8 mouse cellular contexts compared by ENCODE assay signal in the genomic region with DNA sequence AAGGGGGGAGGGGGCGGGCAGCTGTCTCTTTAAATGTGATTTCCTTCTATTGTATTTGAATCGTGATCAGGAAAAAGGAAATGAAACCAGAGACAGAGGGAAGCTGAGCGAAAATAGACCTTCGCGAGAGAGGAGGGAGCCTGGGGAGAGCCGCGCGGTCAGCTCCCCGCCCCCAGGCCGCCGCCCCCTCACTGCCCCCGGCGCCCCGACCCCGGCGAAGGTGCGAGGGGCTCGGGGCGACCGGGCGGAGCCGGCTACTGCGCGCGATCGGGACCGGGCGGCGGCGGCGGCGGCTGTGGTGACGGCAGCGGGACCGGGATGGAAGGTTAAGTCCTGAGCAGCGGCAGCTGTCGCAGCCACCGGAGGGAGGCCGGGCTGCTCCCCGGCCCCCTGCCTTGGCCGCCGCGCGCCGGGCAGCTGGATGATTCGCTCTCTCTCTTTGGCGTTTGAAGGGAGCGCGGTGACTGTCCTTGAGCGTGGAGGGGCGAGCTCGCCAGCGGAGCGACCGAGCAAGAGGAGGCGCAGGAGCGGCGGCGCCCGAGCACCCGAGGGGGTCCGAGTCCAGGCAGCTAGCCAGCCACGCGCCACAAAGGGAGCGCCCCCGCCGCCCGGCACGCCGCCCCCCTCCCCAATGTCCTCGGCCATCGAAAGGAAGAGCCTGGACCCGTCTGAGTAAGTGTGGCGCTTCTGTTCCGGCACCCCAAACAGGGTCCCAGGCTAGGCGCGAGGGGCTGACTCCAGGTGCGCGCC. TPM values are rescaled to one million over a fixed set of nuclear protein-coding genes. Genes with fewer than 3 reads are reported as not detected.
DNase-seq lines count a peak whose midpoint lies in the region; ATAC-seq and TF ChIP-seq lines count a peak whose summit lies in the region.

No protein-coding gene starts in this region.

- H3K4me1 ChIP-seq in embryonic facial prominence, embryonic 11.5 days (ENCODE audit: control insufficient read depth, insufficient read depth, low read length): no peaks in the 10 kb centered on the region; the same call in 1 of the 2 replicates
- peaks cover 15% of the 10 kb centered on the region; the same call in 1 of the 2 replicates for H3K4me1 ChIP-seq in heart, embryonic 10.5 days
- peaks cover 72% of the 10 kb centered on the region for H3K4me1 ChIP-seq in liver, embryonic 15.5 days (replicated peaks)
- H3K4me1 ChIP-seq in neural tube, embryonic 11.5 days (ENCODE audit: control insufficient read depth, insufficient read depth, low read length): 0 out of 2 replicates have a peak, but pooled peaks cover 3% of the 10 kb centered on the region
- H3K4me1 ChIP-seq in stomach, postnatal 0 days (replicated peaks; ENCODE audit: control insufficient read depth, insufficient read depth): no peaks in the 10 kb centered on the region

- H3K36me3 ChIP-seq in embryonic facial prominence, embryonic 11.5 days (replicated peaks; ENCODE audit: control insufficient read depth, insufficient read depth, low read depth, low read length): no peaks in the 10 kb centered on the region
- peaks cover 5% of the 10 kb centered on the region for H3K36me3 ChIP-seq in heart, embryonic 10.5 days
- H3K36me3 ChIP-seq in liver, embryonic 15.5 days (replicated peaks): peaks cover 73% of the 10 kb centered on the region
- H3K36me3 ChIP-seq in neural tube, embryonic 11.5 days (ENCODE audit: control insufficient read depth, insufficient read depth, low read length): no peaks in the 10 kb centered on the region
- no peaks in the 10 kb centered on the region for H3K36me3 ChIP-seq in stomach, postnatal 0 days (ENCODE audit: control insufficient read depth, insufficient read depth, low read length)

- no peaks in the 10 kb centered on the region for H3K9me3 ChIP-seq in embryonic facial prominence, embryonic 11.5 days (replicated peaks; ENCODE audit: control insufficient read depth, low read length)
- no peaks in the 10 kb centered on the region for H3K9me3 ChIP-seq in heart, embryonic 10.5 days
- no peaks in the 10 kb centered on the region for H3K9me3 ChIP-seq in liver, embryonic 15.5 days (replicated peaks)
- H3K9me3 ChIP-seq in neural tube, embryonic 11.5 days (ENCODE audit: control insufficient read depth, low read length): no peaks in the 10 kb centered on the region
- no peaks in the 10 kb centered on the region for H3K9me3 ChIP-seq in stomach, postnatal 0 days (ENCODE audit: control insufficient read depth, low read length)

- H3K27ac ChIP-seq in embryonic facial prominence, embryonic 11.5 days (replicated peaks; ENCODE audit: low read depth, low read length): peak overlapping the region; percentile 54; the same call in 1 of the 2 replicates
- peak overlapping the region; percentile 92 for H3K27ac ChIP-seq in heart, embryonic 10.5 days
- H3K27ac ChIP-seq in liver, embryonic 15.5 days (replicated peaks): peak overlapping the region; percentile 93
- H3K27ac ChIP-seq in neural tube, embryonic 11.5 days (ENCODE audit: low read depth, low read length): peak overlapping the region; percentile 72
- H3K27ac ChIP-seq in stomach, postnatal 0 days (replicated peaks): peak overlapping the region; percentile 63

- TF ChIP-seq CTCF in stomach, postnatal 0 days (IDR thresholded peaks at IDR 0.05; ENCODE audit: low read depth): no peak

- peak overlapping the region; percentile 99 for H3K4me2 ChIP-seq in embryonic facial prominence, embryonic 11.5 days (ENCODE audit: low read depth, low read length)
- H3K4me2 ChIP-seq in liver, embryonic 15.5 days: peak overlapping the region; percentile 80
- peak overlapping the region; percentile 96 for H3K4me2 ChIP-seq in neural tube, embryonic 11.5 days (ENCODE audit: low read depth)
- H3K4me2 ChIP-seq in stomach, postnatal 0 days (replicated peaks; ENCODE audit: low read depth): peak overlapping the region; percentile 65

- peak; percentile 47; the same call in 1 of the 2 replicates for ATAC-seq in embryonic facial prominence, embryonic 11.5 days (replicated peaks; ENCODE audit: insufficient number of reproducible peaks, low FRiP score, low TSS enrichment, low read depth)
- peak; percentile 56 for ATAC-seq in liver, embryonic 15.5 days (ENCODE audit: insufficient read depth)
- peak; percentile 60 for ATAC-seq in neural tube, embryonic 11.5 days (ENCODE audit: insufficient read depth, low FRiP score, low TSS enrichment)
- peak; percentile 53 for ATAC-seq in stomach, postnatal 0 days (ENCODE audit: low FRiP score, low TSS enrichment)

- H3K27me3 ChIP-seq in embryonic facial prominence, embryonic 11.5 days (ENCODE audit: control insufficient read depth, insufficient read depth, low read length): peaks cover 16% of the 10 kb centered on the region
- H3K27me3 ChIP-seq in heart, embryonic 10.5 days (ENCODE audit: insufficient read depth, poor library complexity, severe bottlenecking): peaks cover 47% of the 10 kb centered on the region
- H3K27me3 ChIP-seq in liver, embryonic 15.5 days: no peaks in the 10 kb centered on the region
- H3K27me3 ChIP-seq in neural tube, embryonic 11.5 days (ENCODE audit: control insufficient read depth, insufficient read depth, low read length): peaks cover 23% of the 10 kb centered on the region
- H3K27me3 ChIP-seq in stomach, postnatal 0 days (ENCODE audit: control insufficient read depth, insufficient read depth, low read length): no peaks in the 10 kb centered on the region

- H3K4me3 ChIP-seq in embryonic facial prominence, embryonic 11.5 days (ENCODE audit: low read depth, low read length): peak overlapping the region; percentile 71
- peak overlapping the region; percentile 78 for H3K4me3 ChIP-seq in heart, embryonic 10.5 days
- peak overlapping the region; percentile 84 for H3K4me3 ChIP-seq in liver, embryonic 15.5 days (replicated peaks)
- H3K4me3 ChIP-seq in neural tube, embryonic 11.5 days (ENCODE audit: low read depth, low read length): peak overlapping the region; percentile 66
- H3K4me3 ChIP-seq in stomach, postnatal 0 days (ENCODE audit: low read depth, low read length): peak overlapping the region; percentile 76

- no peak for TF ChIP-seq EP300 in stomach, postnatal 0 days (optimal IDR thresholded peaks at IDR 0.05)

- DNase-seq in A20 (ENCODE audit: low read depth, low spot score): peak; percentile 79
- DNase-seq in adrenal gland, postnatal 10 days: peak; percentile 77
- DNase-seq in embryonic facial prominence, embryonic 11.5 days (ENCODE audit: low spot score): peak; percentile 48
- peak; percentile 82 for DNase-seq in heart, embryonic 10.5 days (ENCODE audit: low spot score)
- DNase-seq in kidney, adult 9 months: peak; percentile 51
- DNase-seq in neural tube, embryonic 11.5 days (ENCODE audit: low spot score): peak; percentile 63
- peak; percentile 52 for DNase-seq in stomach, postnatal 0 days (ENCODE audit: low spot score)

- peak overlapping the region; percentile 67 for H3K9ac ChIP-seq in embryonic facial prominence, embryonic 11.5 days (replicated peaks; ENCODE audit: low read length)
- H3K9ac ChIP-seq in liver, embryonic 15.5 days: peak overlapping the region; percentile 99
- H3K9ac ChIP-seq in neural tube, embryonic 11.5 days (ENCODE audit: low read length): peak overlapping the region; percentile 80
- peak overlapping the region; percentile 61 for H3K9ac ChIP-seq in stomach, postnatal 0 days (ENCODE audit: low read length)

- WGBS in embryonic facial prominence, embryonic 11.5 days: under 1% methylated on average over 70 of the region's 79 CpGs
- WGBS in heart, embryonic 10.5 days: under 1% methylated on average over 74 of the region's 79 CpGs
- WGBS in liver, embryonic 15.5 days (ENCODE audit: insufficient replicate concordance): under 1% methylated on average over 70 of the region's 79 CpGs
- WGBS in neural tube, embryonic 11.5 days: 0% methylated on average over 59 of the region's 79 CpGs
- under 1% methylated on average over 52 of the region's 79 CpGs for WGBS in stomach, postnatal 0 days

RNA-seq across cellular contexts. Expression of gene Lmo2, which starts 12.4 kb away (rescaled TPM):
- total RNA-seq in adrenal gland, postnatal 10 days (2021): 10 to 100 TPM; 26.9 to 37.3 TPM
- polyA plus RNA-seq in embryonic facial prominence, embryonic 11.5 days (2014; fragmentation: Nextera tagmentation; extraction: Ambion mirVana): 16.2 and 18.8 TPM in 2 replicates
- 21.7 and 35.2 TPM in 2 replicates for polyA plus RNA-seq in heart, embryonic 10.5 days (2016; fragmentation: Nextera tagmentation; extraction: Ambion mirVana)
- polyA plus RNA-seq in liver, embryonic 15.5 days (2015; fragmentation: Nextera tagmentation; extraction: Ambion mirVana): 148 and 156 TPM in 2 replicates
- 27.7 and 30.7 TPM in 2 replicates for polyA plus RNA-seq in neural tube, embryonic 11.5 days (2014; fragmentation: Nextera tagmentation; extraction: Ambion mirVana)
- polyA plus RNA-seq in stomach, postnatal 0 days (2015; fragmentation: Nextera tagmentation; extraction: Ambion mirVana): 10.6 and 11.1 TPM in 2 replicates

RNA-seq across cellular contexts. Expression of gene Fbxo3, which starts 57.3 kb away (rescaled TPM):
- total RNA-seq in adrenal gland, postnatal 10 days (2021): 10 to 100 TPM; 74.6 to 85.7 TPM
- polyA plus RNA-seq in embryonic facial prominence, embryonic 11.5 days (2014; fragmentation: Nextera tagmentation; extraction: Ambion mirVana): 62.3 and 63.3 TPM in 2 replicates
- polyA plus RNA-seq in heart, embryonic 10.5 days (2016; fragmentation: Nextera tagmentation; extraction: Ambion mirVana): 46.2 and 46.3 TPM in 2 replicates
- 46.4 and 50.0 TPM in 2 replicates for polyA plus RNA-seq in liver, embryonic 15.5 days (2015; fragmentation: Nextera tagmentation; extraction: Ambion mirVana)
- polyA plus RNA-seq in neural tube, embryonic 11.5 days (2014; fragmentation: Nextera tagmentation; extraction: Ambion mirVana): 56.0 and 57.7 TPM in 2 replicates
- polyA plus RNA-seq in stomach, postnatal 0 days (2015; fragmentation: Nextera tagmentation; extraction: Ambion mirVana): 38.4 and 39.4 TPM in 2 replicates

RNA-seq across cellular contexts. Expression of gene 4931422A03Rik, which starts 57.9 kb away (rescaled TPM):
- total RNA-seq in adrenal gland, postnatal 10 days (2021): not detected
- 1.1 and 1.4 TPM in 2 replicates for polyA plus RNA-seq in embryonic facial prominence, embryonic 11.5 days (2014; fragmentation: Nextera tagmentation; extraction: Ambion mirVana)
- 1.5 and 1.9 TPM in 2 replicates for polyA plus RNA-seq in heart, embryonic 10.5 days (2016; fragmentation: Nextera tagmentation; extraction: Ambion mirVana)
- 1.4 and 1.7 TPM in 2 replicates for polyA plus RNA-seq in liver, embryonic 15.5 days (2015; fragmentation: Nextera tagmentation; extraction: Ambion mirVana)
- 1.0 and 1.1 TPM in 2 replicates for polyA plus RNA-seq in neural tube, embryonic 11.5 days (2014; fragmentation: Nextera tagmentation; extraction: Ambion mirVana)
- 0.80 and 1.0 TPM in 2 replicates for polyA plus RNA-seq in stomach, postnatal 0 days (2015; fragmentation: Nextera tagmentation; extraction: Ambion mirVana)

Comparison
In these comparisons a context has a peak if more than half of its experiments do, and no peak if none do; other contexts are left out.
1. Peak in every context shown above with its lines: DNase-seq, ATAC-seq, H3K4me3 ChIP-seq and H3K27ac ChIP-seq.